ENCODE assay signal across 26 mouse cellular contexts in the genomic region with DNA sequence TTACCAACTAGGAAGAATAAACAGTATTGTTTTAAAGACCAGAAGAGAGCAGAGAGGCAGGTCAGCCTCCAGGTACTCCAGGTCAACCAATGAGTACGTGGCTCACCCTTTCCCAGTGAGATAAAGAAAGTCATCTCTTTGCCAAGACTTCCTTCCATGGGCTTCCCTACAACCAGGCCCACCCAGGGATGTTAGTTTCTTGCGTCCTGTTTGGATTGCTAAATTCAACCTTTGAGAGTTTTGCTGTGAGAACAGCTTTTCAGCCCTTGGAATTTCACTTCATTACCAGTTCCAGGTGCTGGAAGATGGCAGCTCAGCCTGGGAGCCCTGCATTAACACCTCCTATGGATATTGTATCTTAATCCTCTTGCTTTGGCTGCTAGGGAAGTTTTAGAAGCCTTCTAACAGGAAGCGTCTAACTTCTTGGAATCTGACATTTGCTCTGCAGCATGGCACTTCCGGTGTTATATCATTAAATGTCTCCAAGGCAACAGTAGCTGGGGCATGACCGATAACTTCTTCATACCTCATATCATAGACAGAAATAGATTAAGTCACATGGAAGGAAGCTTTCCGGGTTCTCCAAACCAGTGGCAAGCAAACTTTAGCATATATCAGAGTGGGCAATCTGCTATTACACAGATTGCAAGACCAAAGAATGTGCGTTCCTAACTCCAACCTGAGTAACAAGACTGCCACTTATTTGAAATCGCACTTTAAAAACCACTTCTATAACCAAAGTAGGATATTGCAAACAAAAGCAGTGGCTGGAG. TPM values are rescaled to one million over a fixed set of nuclear protein-coding genes. Genes with fewer than 3 reads are reported as not detected.
A peak's percentile ranks its signal among the peaks of the same experiment; 100 is the strongest.
DNase-seq lines count a peak whose midpoint lies in the region; ATAC-seq lines count a peak whose summit lies in the region.
"Had no signal": no experiment of that assay in that cellular context is flagged by ENCODE, and none has a peak within 500 bp of the region (broad histone marks: within the 10 kb centered on the region; RNA-seq: fewer than 3 reads in every experiment).

No protein-coding gene starts in this region.

- no peak overlapping the region for H3K9ac ChIP-seq in lung, embryonic 15.5 days
- H3K9ac ChIP-seq: heart, embryonic 15.5 days; limb, embryonic 15.5 days; liver, embryonic 15.5 days; midbrain, embryonic 15.5 days had no signal

- no peak overlapping the region for H3K4me3 ChIP-seq in lung, embryonic 15.5 days
- H3K4me3 ChIP-seq: erythroblast, embryonic 14.5 days; gastrocnemius, adult 2 months; heart, embryonic 15.5 days; limb, embryonic 10.5 days; limb, embryonic 15.5 days; liver, embryonic 15.5 days; midbrain, embryonic 15.5 days had no signal

- H3K27me3 ChIP-seq in lung, embryonic 15.5 days, result no peaks in the 10 kb centered on the region
- H3K27me3 ChIP-seq: limb, embryonic 15.5 days; liver, embryonic 15.5 days; midbrain, embryonic 15.5 days had no signal

- H3K27ac ChIP-seq in lung, embryonic 15.5 days, result peak overlapping the region; percentile 45
- H3K27ac ChIP-seq: gastrocnemius, adult 2 months; heart, embryonic 15.5 days; limb, embryonic 10.5 days; limb, embryonic 15.5 days; liver, embryonic 15.5 days; macrophage; midbrain, embryonic 15.5 days had no signal

- 44% methylated on average over 8 of the region's 8 CpGs for WGBS in lung, embryonic 15.5 days

- no peaks in the 10 kb centered on the region for H3K9me3 ChIP-seq in lung, embryonic 15.5 days
- H3K9me3 ChIP-seq: heart, embryonic 15.5 days; limb, embryonic 10.5 days; limb, embryonic 15.5 days; liver, embryonic 15.5 days; midbrain, embryonic 15.5 days had no signal

- H3K36me3 ChIP-seq in lung, embryonic 15.5 days, result no peaks in the 10 kb centered on the region
- H3K36me3 ChIP-seq: heart, embryonic 15.5 days; limb, embryonic 10.5 days; limb, embryonic 15.5 days; liver, embryonic 15.5 days; midbrain, embryonic 15.5 days had no signal

- 0 out of 2 replicates have a peak, but pooled peaks cover 11% of the 10 kb centered on the region for H3K4me1 ChIP-seq in lung, embryonic 15.5 days
- H3K4me1 ChIP-seq: heart, embryonic 15.5 days; limb, embryonic 15.5 days; liver, embryonic 15.5 days; midbrain, embryonic 15.5 days had no signal

- peak; percentile 2 to 22 for DNase-seq in kidney, adult 8-10 months
- no peak for DNase-seq in kidney, postnatal 10 days
- no peak for DNase-seq in lung, postnatal 14 days
- DNase-seq in kidney, postnatal 36 days, result peak; percentile 12 to 14
- DNase-seq in lung, postnatal 25 days (ENCODE audit: low spot score), result peak; percentile 33
- DNase-seq in spleen, postnatal 10 days (ENCODE audit: low spot score in 2 of 2), result no peak
- DNase-seq: adrenal gland, postnatal 25 days; B cell, adult 2 months; cerebellum, adult 18-20 months; cerebellum, postnatal 10 days; gastrocnemius, adult 2 months; gastrocnemius, postnatal 36 days; layer of hippocampus, adult 9-11 months; spleen, adult 18-20 months; thymus, adult 2 months; thymus, postnatal 36 days had no signal

- H3K4me2 ChIP-seq in lung, embryonic 15.5 days, result no peak overlapping the region
- H3K4me2 ChIP-seq: heart, embryonic 15.5 days; limb, embryonic 15.5 days; liver, embryonic 15.5 days; midbrain, embryonic 15.5 days had no signal

- no peak for ATAC-seq in lung, embryonic 15.5 days (ENCODE audit: borderline replicate concordance, extremely low read depth, low FRiP score, low TSS enrichment)
- ATAC-seq: forebrain, embryonic 16.5 days; hindbrain, embryonic 16.5 days; midbrain, embryonic 15.5 days had no signal

RNA-seq across cellular contexts. Expression of gene Pde8b, which starts 18.6 kb away (rescaled TPM):
- 5.9 and 6.6 TPM in 2 replicates for polyA plus RNA-seq in lung, embryonic 15.5 days (2015; fragmentation: Nextera tagmentation; extraction: Ambion mirVana)

Comparison
In these comparisons a context has a peak if more than half of its experiments do, and no peak if none do; other contexts are left out.
1. DNase-seq: peak in kidney, adult 8-10 months (2 of 2), kidney, postnatal 36 days (2 of 2) and lung, postnatal 25 days (single experiment); none in kidney, postnatal 10 days (single experiment), lung, postnatal 14 days (single experiment) and spleen, postnatal 10 days (0 of 2).